Mouse (Mus musculus) MEL (cell line): ENCODE measurements around the gene Ubxn10. TPM values are rescaled to one million over a fixed set of nuclear protein-coding genes. Genes with fewer than 3 reads are reported as not detected.

Experiments used
- polyA plus RNA-seq, 2 experiments: library from polyadenylated mRNA; stranded (reverse) in 1 of 2; unstranded in 1 of 2; fragments of >175 nt in 1 of 2; fragments of >200 nt in 1 of 2; gene quantifications; 2 replicates each; pipeline versions ENCODE4 v1.2.1 to v1.2.4; 2012; ENCODE audit warnings: low replicate concordance in 2 of 2, low read depth in 1 of 2; ENCODE audit not compliant: insufficient read length in 2 of 2, insufficient read depth in 1 of 2, missing spikeins in 1 of 2
- total RNA-seq: library from RNA; depleted of rRNA; stranded (reverse); fragments of 300-350 nt; gene quantifications from 2 replicates; pipeline ENCODE4 v1.2.3, GENCODE M21; 2012; rRNA removed

The Ubxn10 gene
- total and polyA plus RNA-seq, 3 experiments = not detected

Other genes starting within 250 kb of the Ubxn10 start
- not detected in 2 replicates for gene Vwa5b1, start 101.3 kb downstream of the Ubxn10 start, total RNA-seq
- gene Vwa5b1, start 101.3 kb downstream of the Ubxn10 start, polyA plus RNA-seq = not detected
- not detected in 2 replicates for gene Pla2g2c, start 12.4 kb downstream of the Ubxn10 start, total RNA-seq
- gene Pla2g2c, start 12.4 kb downstream of the Ubxn10 start, polyA plus RNA-seq = not detected
- not detected in 2 replicates for gene Pla2g2f, start 20.5 kb upstream of the Ubxn10 start, total RNA-seq
- gene Pla2g2f, start 20.5 kb upstream of the Ubxn10 start, polyA plus RNA-seq = not detected
- gene Pla2g2d, start 38.6 kb upstream of the Ubxn10 start, total RNA-seq = not detected in 2 replicates
- gene Pla2g2d, start 38.6 kb upstream of the Ubxn10 start, polyA plus RNA-seq = not detected
- not detected in 2 replicates for gene Pla2g5, start 126.3 kb upstream of the Ubxn10 start, total RNA-seq
- not detected for gene Pla2g5, start 126.3 kb upstream of the Ubxn10 start, polyA plus RNA-seq
- gene Gm13030, start 136.8 kb upstream of the Ubxn10 start, total RNA-seq = not detected in 2 replicates
- not detected for gene Gm13030, start 136.8 kb upstream of the Ubxn10 start, polyA plus RNA-seq
- not detected in 2 replicates for gene Pla2g2e, start 140.8 kb upstream of the Ubxn10 start, total RNA-seq
- gene Pla2g2e, start 140.8 kb upstream of the Ubxn10 start, polyA plus RNA-seq = not detected
- 11.3 and 11.7 TPM in 2 replicates for gene Otud3, start 176.8 kb upstream of the Ubxn10 start, total RNA-seq
- 10 to 100 TPM in 1 of 2 experiments, not detected in 1; 15.0 TPM for gene Otud3, start 176.8 kb upstream of the Ubxn10 start, polyA plus RNA-seq
- gene Rnf186, start 229.9 kb upstream of the Ubxn10 start, total RNA-seq = 0.19 TPM in 1 of 2 replicates, not detected in the other
- gene Rnf186, start 229.9 kb upstream of the Ubxn10 start, polyA plus RNA-seq = under 1 TPM in 1 of 2 experiments, not detected in 1; 0.61 TPM
- gene Tmco4, start 235.7 kb upstream of the Ubxn10 start, total RNA-seq = 22.0 and 24.7 TPM in 2 replicates
- gene Tmco4, start 235.7 kb upstream of the Ubxn10 start, polyA plus RNA-seq = 10 to 100 TPM in 1 of 2 experiments, not detected in 1; 16.5 TPM